Mouse (Mus musculus): Measurements from ENCODE around the gene H2-K1.
"Not testable (repeated sequence)": the region's sequence is repeated elsewhere in the genome, so short reads cannot be mapped to it uniquely, and the experiment has no call there.

The H2-K1 gene

GRCm38 (mm10) chr17:34026917-34027655 is 26.9 kb upstream of the H2-K1 start:
- peak; percentile 41 for DNase-seq (ENCODE audit: low read depth)

GRCm38 (mm10) chr17:34026221-34026620 is 26.1 kb upstream of the H2-K1 start:
- no peak for DNase-seq (ENCODE audit: low read depth)

- no peak for DNase-seq (ENCODE audit: low read depth)
These were observed 25.6 kb upstream of the H2-K1 start for GRCm38 (mm10) chr17:34025756-34026151.

GRCm38 (mm10) chr17:34024861-34025755 is 25.0 kb upstream of the H2-K1 start:
- DNase-seq (ENCODE audit: low read depth) = peak; percentile 39

- peak; percentile 63 for DNase-seq (ENCODE audit: low read depth)
These were observed 24.2 kb upstream of the H2-K1 start, which contains the start of gene Ring1 for GRCm38 (mm10) chr17:34024317-34024821. Gene Ring1, minus strand, starts transcription at chr17:34024680.

- no peak for DNase-seq (ENCODE audit: low read depth)
These were observed 23.5 kb upstream of the H2-K1 start for GRCm38 (mm10) chr17:34023678-34024077.

GRCm38 (mm10) chr17:34022987-34023386 is 22.8 kb upstream of the H2-K1 start:
- DNase-seq (ENCODE audit: low read depth) = no peak

GRCm38 (mm10) chr17:34022414-34022783 is 22.3 kb upstream of the H2-K1 start:
- DNase-seq (ENCODE audit: low read depth) = no peak

- no peak for DNase-seq (ENCODE audit: low read depth)
These were observed 21.6 kb upstream of the H2-K1 start for GRCm38 (mm10) chr17:34021539-34022413.

- DNase-seq (ENCODE audit: low read depth) = no peak
These were observed 13.3 kb upstream of the H2-K1 start for GRCm38 (mm10) chr17:34013436-34013835.

GRCm38 (mm10) chr17:34010156-34010555 is 10.0 kb upstream of the H2-K1 start:
- DNase-seq (ENCODE audit: low read depth) = no peak

GRCm38 (mm10) chr17:34006570-34006969 is 6.4 kb upstream of the H2-K1 start:
- DNase-seq (ENCODE audit: low read depth) = no peak

GRCm38 (mm10) chr17:34003426-34003825 is 3.3 kb upstream of the H2-K1 start:
- DNase-seq (ENCODE audit: low read depth) = no peak

- not testable (repeated sequence) for DNase-seq (ENCODE audit: low read depth)
These were observed 649 bp upstream of the H2-K1 start for GRCm38 (mm10) chr17:34000796-34001195.

GRCm38 (mm10) chr17:33999341-34000149 is 602 bp downstream of the H2-K1 start:
- peak; percentile 43 for DNase-seq (ENCODE audit: low read depth)

- not testable (repeated sequence) for DNase-seq (ENCODE audit: low read depth)
These were observed 1.4 kb downstream of the H2-K1 start for GRCm38 (mm10) chr17:33998697-33999096.

- not testable (repeated sequence) for DNase-seq (ENCODE audit: low read depth)
These were observed 3.1 kb downstream of the H2-K1 start for GRCm38 (mm10) chr17:33997025-33997424.

- DNase-seq (ENCODE audit: low read depth) = no peak
These were observed 4.5 kb downstream of the H2-K1 start for GRCm38 (mm10) chr17:33995651-33996050.

- no peak for DNase-seq (ENCODE audit: low read depth)
These were observed 5.2 kb downstream of the H2-K1 start for GRCm38 (mm10) chr17:33994959-33995358.

- DNase-seq (ENCODE audit: low read depth) = peak; percentile 88
These were observed 8.1 kb downstream of the H2-K1 start for GRCm38 (mm10) chr17:33991788-33992664.

Data from 416B (cell line).